Mouse (Mus musculus) c-Kit-positive CD71-positive TER-119-negative erythroid progenitor cells, embryonic 14.5 days (primary cell): ENCODE measurements around the gene Edem2.
"Not testable (repeated sequence)": the region's sequence is repeated elsewhere in the genome, so short reads cannot be mapped to it uniquely, and the experiment has no call there.

Experiments
- DNase-seq: peaks from one replicate; pipeline ENCODE4 v3.0.0-alpha.2; 2013; ENCODE audit warnings: low read depth

The Edem2 gene

GRCm38 (mm10) chr2:155735766-155736165 is 6.5 kb upstream of the Edem2 start, which contains the start of gene Gm17581:
Gm17581 (minus strand) TSS chr2:155735866.
- not testable (repeated sequence) for DNase-seq

GRCm38 (mm10) chr2:155735080-155735479 is 5.8 kb upstream of the Edem2 start:
- no peak for DNase-seq

GRCm38 (mm10) chr2:155728742-155729141 is 533 bp downstream of the Edem2 start:
- no peak for DNase-seq

- no peak for DNase-seq
These were observed 1.4 kb downstream of the Edem2 start for GRCm38 (mm10) chr2:155727764-155728395.

GRCm38 (mm10) chr2:155726302-155726701 is 3.0 kb downstream of the Edem2 start:
- DNase-seq, result no peak

- DNase-seq, result no peak
These were observed 4.7 kb downstream of the Edem2 start for GRCm38 (mm10) chr2:155724526-155724925.

- DNase-seq, result no peak
These were observed 5.2 kb downstream of the Edem2 start for GRCm38 (mm10) chr2:155724036-155724435.

- DNase-seq, result no peak
These were observed 8.7 kb downstream of the Edem2 start for GRCm38 (mm10) chr2:155720585-155720984.

- no peak for DNase-seq
These were observed 11.9 kb downstream of the Edem2 start for GRCm38 (mm10) chr2:155717082-155717990.

GRCm38 (mm10) chr2:155710557-155710956 is 18.7 kb downstream of the Edem2 start:
- no peak for DNase-seq

GRCm38 (mm10) chr2:155707251-155707650 is 22.0 kb downstream of the Edem2 start:
- no peak for DNase-seq

GRCm38 (mm10) chr2:155703630-155704029 is 25.6 kb downstream of the Edem2 start:
- DNase-seq, result no peak

GRCm38 (mm10) chr2:155701399-155701919 is 27.8 kb downstream of the Edem2 start:
- DNase-seq, result no peak

GRCm38 (mm10) chr2:155698443-155698842 is 30.8 kb downstream of the Edem2 start:
- not testable (repeated sequence) for DNase-seq

- DNase-seq, result no peak
These were observed 32.4 kb downstream of the Edem2 start for GRCm38 (mm10) chr2:155696851-155697250.

- DNase-seq, result peak; percentile 82
These were observed 33.1 kb downstream of the Edem2 start for GRCm38 (mm10) chr2:155696091-155696558.

GRCm38 (mm10) chr2:155695316-155695715 is 34.0 kb downstream of the Edem2 start:
- DNase-seq, result no peak

GRCm38 (mm10) chr2:155694564-155694963 is 34.7 kb downstream of the Edem2 start:
- no peak for DNase-seq

- no peak for DNase-seq
These were observed 36.1 kb downstream of the Edem2 start for GRCm38 (mm10) chr2:155693136-155693535.

GRCm38 (mm10) chr2:155691723-155692493 is 37.4 kb downstream of the Edem2 start, which contains the start of gene Trpc4ap:
Trpc4ap (minus strand) TSS chr2:155692384.
- DNase-seq, result peak; percentile 94

- DNase-seq, result peak; percentile 10
These were observed 37.9 kb downstream of the Edem2 start for GRCm38 (mm10) chr2:155691336-155691722.

- no peak for DNase-seq
These were observed 40.1 kb downstream of the Edem2 start for GRCm38 (mm10) chr2:155689211-155689610.
